Mouse (Mus musculus) frontal cortex, postnatal 10 days (tissue): ENCODE measurements around the gene Il20.

Experiments
- DNase-seq, 2 experiments: peaks; one replicate each; pipeline ENCODE4 v3.0.0; 2022; ENCODE audit warnings: low spot score in 2 of 2, mixed read lengths in 1 of 2

Il20 gene

DNA sequence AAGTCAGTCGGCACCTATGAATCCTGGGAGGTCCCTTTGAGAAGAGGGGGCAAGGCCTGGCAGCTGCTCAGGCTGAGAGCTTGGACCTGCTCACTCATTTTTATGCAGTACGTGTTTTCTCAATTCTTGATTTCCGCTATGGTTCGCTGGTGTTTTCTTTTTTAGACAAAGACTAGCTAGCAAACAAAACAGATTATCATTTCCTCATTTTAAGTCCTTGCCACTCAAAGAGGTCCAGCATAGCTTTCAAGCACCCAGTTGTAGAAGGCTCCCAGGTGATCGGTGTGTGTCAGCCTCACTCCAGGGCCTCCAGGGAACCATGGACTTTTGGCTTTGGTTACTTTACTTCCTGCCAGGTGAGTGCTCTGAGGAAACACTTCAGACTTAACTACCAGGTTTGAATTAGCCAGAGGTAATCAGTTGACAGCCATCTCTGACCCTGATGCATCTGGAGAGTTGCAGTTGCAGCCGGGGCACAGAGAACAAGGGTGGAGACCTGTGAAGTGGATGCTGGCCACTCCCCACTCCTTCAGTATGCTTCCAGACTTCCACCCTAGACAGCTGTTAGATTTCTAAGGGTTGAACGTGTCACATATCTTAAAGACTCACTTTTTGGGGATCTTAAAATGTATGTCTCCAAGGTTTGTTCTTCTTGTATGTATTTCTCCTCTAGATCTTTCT lies 45.6 kb downstream of the Il20 start, which contains the start of gene Fcmr:
Gene Fcmr, plus strand, starts transcription at position 129 of the 681 bp plus-strand sequence.
- no peak for DNase-seq

DNA sequence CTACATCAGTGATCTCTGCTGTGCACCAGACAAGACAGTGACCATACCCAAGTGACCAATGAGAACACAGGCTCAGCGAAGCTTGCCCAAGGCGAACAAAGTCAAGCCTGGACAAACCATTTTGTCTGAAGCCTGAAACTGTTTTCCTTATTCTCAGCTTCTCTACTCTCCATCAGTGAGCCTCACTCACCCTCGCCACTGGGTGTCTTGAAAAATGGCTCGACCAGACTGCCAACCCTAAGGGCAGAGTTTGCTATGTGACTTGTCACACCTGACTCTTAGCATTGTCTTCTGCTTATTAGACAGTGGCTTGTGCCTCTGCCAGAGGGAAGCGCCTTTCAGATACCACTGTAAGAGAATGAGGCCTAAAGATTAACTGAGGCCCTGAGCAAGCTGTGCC lies 46.5 kb downstream of the Il20 start:
- DNase-seq: no peak

DNA sequence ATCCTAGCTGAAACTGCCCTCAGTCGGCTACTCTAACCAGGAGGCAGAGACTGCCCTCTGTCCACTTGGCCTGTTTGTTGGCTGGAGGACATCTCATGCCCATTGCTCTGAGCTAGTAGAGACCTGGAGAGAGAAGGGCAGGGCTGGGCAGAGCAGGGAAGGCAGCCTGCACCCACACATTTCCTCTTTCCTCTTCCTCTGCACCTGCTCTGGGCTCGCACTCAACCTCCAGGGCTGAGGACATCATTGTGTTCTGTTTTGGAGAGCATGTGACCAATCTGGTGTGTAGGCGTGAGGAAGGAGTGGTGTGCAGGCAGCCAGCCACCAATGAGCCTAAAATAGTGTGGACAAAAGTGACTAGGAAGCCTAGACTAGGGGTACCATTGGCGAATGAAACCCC lies 47.0 kb downstream of the Il20 start:
- DNase-seq: no peak

DNA sequence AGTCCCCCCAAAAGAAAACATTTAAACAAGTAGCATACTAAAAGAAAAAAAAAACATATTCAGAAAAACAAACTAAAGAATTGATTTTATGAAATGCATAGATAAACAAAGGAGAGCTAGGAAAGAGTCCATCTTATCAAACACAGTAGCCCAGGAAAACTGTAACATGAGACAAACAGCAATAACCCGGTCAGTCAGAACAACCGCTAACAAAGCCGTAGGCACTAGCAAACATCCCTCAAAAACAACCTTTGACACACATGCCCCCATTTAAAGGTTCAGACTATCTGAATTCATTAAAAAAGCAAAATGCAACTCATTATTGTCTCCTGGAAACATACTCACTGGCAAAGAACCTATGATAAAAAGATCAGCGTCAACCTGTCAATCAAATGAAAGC lies 53.8 kb downstream of the Il20 start:
- DNase-seq: no peak
